Mouse (Mus musculus): Measurements from ENCODE around the gene Gm10324. TPM values are rescaled to one million over a fixed set of nuclear protein-coding genes. Genes with fewer than 3 reads are reported as not detected.
"Not testable (repeated sequence)": the region's sequence is repeated elsewhere in the genome, so short reads cannot be mapped to it uniquely, and the experiment has no call there.

Gene Gm10324
- polyA plus RNA-seq (2015; fragmentation: Nextera tagmentation; extraction: Ambion mirVana), result not detected in 2 replicates

- not testable (repeated sequence) for H3K36me3 ChIP-seq; H3K9me3 ChIP-seq; ATAC-seq (ENCODE audit: extremely low read depth, insufficient number of reproducible peaks, low FRiP score, low TSS enrichment); H3K9ac ChIP-seq; H3K4me2 ChIP-seq; H3K27me3 ChIP-seq (replicated peaks); H3K27ac ChIP-seq (replicated peaks); H3K4me3 ChIP-seq; H3K4me1 ChIP-seq
- no CpG with 5 or more reads among the region's 2 CpGs for WGBS
Measured at GRCm38 (mm10) chr13:66119247-66119646, at the start of gene Gm10324. Gm10324 (plus strand) TSS chr13:66119547.

Other genes starting within 250 kb of the Gm10324 start
- not detected in 2 replicates for gene Gm10772, start 108.0 kb downstream of the Gm10324 start, polyA plus RNA-seq (2015; fragmentation: Nextera tagmentation; extraction: Ambion mirVana)

Data from heart, embryonic 13.5 days (tissue).